8 mouse cellular contexts compared by ENCODE assay signal in genomic region chr4:137357517-137358254, GRCm38 (mm10). TPM values are rescaled to one million over a fixed set of nuclear protein-coding genes. Genes with fewer than 3 reads are reported as not detected.
DNase-seq lines count a peak whose midpoint lies in the region; ATAC-seq and TF ChIP-seq lines count a peak whose summit lies in the region.

Cdc42 (minus strand) TSS chr4:137357720.

- peaks cover 21% of the 10 kb centered on the region for H3K4me1 ChIP-seq in bone marrow macrophage, adult 2 months (ENCODE audit: control insufficient read depth, insufficient read depth, low read length)
- H3K4me1 ChIP-seq in embryonic fibroblast, embryonic 13.5 days (ENCODE audit: control insufficient read depth, insufficient read depth, low read length), result peaks cover 4% of the 10 kb centered on the region; the same call in 1 of the 2 replicates
- peaks cover 21% of the 10 kb centered on the region for H3K4me1 ChIP-seq in kidney, embryonic 14.5 days (ENCODE audit: control insufficient read depth, insufficient read depth, low read length)
- H3K4me1 ChIP-seq in limb, embryonic 15.5 days, result peaks cover 17% of the 10 kb centered on the region

- TF ChIP-seq CTCF in bone marrow macrophage, adult 2 months (IDR thresholded peaks at IDR 0.05; ENCODE audit: low read depth, low read length), result no peak
- TF ChIP-seq CTCF in embryonic fibroblast, embryonic 13.5 days (IDR thresholded peaks at IDR 0.05; ENCODE audit: borderline replicate concordance, insufficient read depth, low read length), result no peak

- peak within 1 kb of the TSS; percentile 94 for H3K27ac ChIP-seq in bone marrow macrophage, adult 2 months (ENCODE audit: insufficient read depth, low read depth, low read length)
- peak within 1 kb of the TSS; percentile 78 for H3K27ac ChIP-seq in embryonic fibroblast, embryonic 13.5 days (ENCODE audit: insufficient read depth, low read length)
- peak within 1 kb of the TSS; percentile 97 for H3K27ac ChIP-seq in kidney, embryonic 14.5 days (ENCODE audit: low read depth, low read length)
- peak within 1 kb of the TSS; percentile 97 for H3K27ac ChIP-seq in limb, embryonic 15.5 days

- ATAC-seq in kidney, embryonic 14.5 days (ENCODE audit: low FRiP score, low TSS enrichment), result peak; percentile 97
- ATAC-seq in limb, embryonic 15.5 days (ENCODE audit: insufficient number of reproducible peaks, low FRiP score, low TSS enrichment, low read depth), result peak; percentile 96

- H3K4me2 ChIP-seq in kidney, embryonic 14.5 days (replicated peaks; ENCODE audit: low read depth, low read length), result peak within 1 kb of the TSS; percentile 76
- peak within 1 kb of the TSS; percentile 63 for H3K4me2 ChIP-seq in limb, embryonic 15.5 days

- H3K36me3 ChIP-seq in kidney, embryonic 14.5 days (ENCODE audit: control insufficient read depth, insufficient read depth, low read length), result no peaks in the 10 kb centered on the region; the same call in 1 of the 2 replicates
- H3K36me3 ChIP-seq in limb, embryonic 15.5 days, result no peaks in the 10 kb centered on the region

- no peaks in the 10 kb centered on the region for H3K27me3 ChIP-seq in kidney, embryonic 14.5 days (ENCODE audit: control insufficient read depth, insufficient read depth, low read length)
- no peaks in the 10 kb centered on the region for H3K27me3 ChIP-seq in limb, embryonic 15.5 days

- WGBS in kidney, embryonic 14.5 days, result under 1% methylated on average over 36 of the region's 44 CpGs
- WGBS in limb, embryonic 15.5 days, result 0% methylated on average over 40 of the region's 44 CpGs

- no peaks in the 10 kb centered on the region for H3K9me3 ChIP-seq in kidney, embryonic 14.5 days (ENCODE audit: control insufficient read depth, low read length)
- H3K9me3 ChIP-seq in limb, embryonic 15.5 days, result no peaks in the 10 kb centered on the region

- TF ChIP-seq POLR2A in bone marrow macrophage, adult 2 months (IDR thresholded peaks at IDR 0.05; ENCODE audit: borderline replicate concordance, low read depth, low read length), result peak; percentile 86; the same call in 1 of the 2 replicates
- TF ChIP-seq POLR2A in embryonic fibroblast, embryonic 13.5 days (IDR thresholded peaks at IDR 0.05; ENCODE audit: low read depth, low read length), result peak; percentile 93

- H3K4me3 ChIP-seq in bone marrow macrophage, adult 2 months (ENCODE audit: insufficient read depth, low read length), result peak within 1 kb of the TSS; percentile 63
- H3K4me3 ChIP-seq in embryonic fibroblast, embryonic 13.5 days (ENCODE audit: insufficient read depth, low read length), result peak within 1 kb of the TSS; percentile 100
- peak within 1 kb of the TSS; percentile 97 for H3K4me3 ChIP-seq in kidney, embryonic 14.5 days (ENCODE audit: low read length)
- peak within 1 kb of the TSS; percentile 94 for H3K4me3 ChIP-seq in limb, embryonic 15.5 days

- DNase-seq in A20 (ENCODE audit: low read depth, low spot score), result peak; percentile 97
- DNase-seq in heart, adult 9 months (ENCODE audit: low spot score in 2 of 2), result peak; percentile 98 to 99
- DNase-seq in monocyte, adult 2 months (ENCODE audit: low read depth in 1 of 2, low spot score in 2 of 2), result peak; percentile 95 to 98
- DNase-seq in spleen, postnatal 36 days (ENCODE audit: low spot score in 2 of 2), result peak; percentile 98 to 99

- H3K9ac ChIP-seq in kidney, embryonic 14.5 days (ENCODE audit: low read depth, low read length), result peak within 1 kb of the TSS; percentile 99
- H3K9ac ChIP-seq in limb, embryonic 15.5 days, result peak within 1 kb of the TSS; percentile 100

RNA-seq across cellular contexts. Expression of gene Cdc42, which starts in this region (rescaled TPM):
- 937 and 962 TPM in 2 replicates for polyA plus RNA-seq in bone marrow macrophage, adult 2 months (2012; ENCODE audit: insufficient read depth, insufficient read length, missing spikeins)
- polyA plus RNA-seq in embryonic fibroblast, embryonic 13.5 days (2011; ENCODE audit: insufficient read length, low read depth, missing spikeins), result 576 and 580 TPM in 2 replicates
- polyA plus RNA-seq in kidney, embryonic 14.5 days (2014; fragmentation: Nextera tagmentation; extraction: Ambion mirVana), result 657 and 680 TPM in 2 replicates
- 721 and 737 TPM in 2 replicates for polyA plus RNA-seq in limb, embryonic 15.5 days (2015; fragmentation: Nextera tagmentation; extraction: Ambion mirVana)

Comparison
In these comparisons a context has a peak if more than half of its experiments do, and no peak if none do; other contexts are left out.
1. Peak in every context shown above with its lines: DNase-seq, ATAC-seq, H3K4me3 ChIP-seq and H3K27ac ChIP-seq.